Mouse (Mus musculus): ENCODE measurements at regions not wholly inside any gene's neighbourhood (a gene's known extent, or its start where the extent isn't known, plus 50 kb on each side); places are given as distances from the start of the nearest gene placed in this dataset.
"Not testable (repeated sequence)": the region's sequence is repeated elsewhere in the genome, so short reads cannot be mapped to it uniquely, and the experiment has no call there.

DNA sequence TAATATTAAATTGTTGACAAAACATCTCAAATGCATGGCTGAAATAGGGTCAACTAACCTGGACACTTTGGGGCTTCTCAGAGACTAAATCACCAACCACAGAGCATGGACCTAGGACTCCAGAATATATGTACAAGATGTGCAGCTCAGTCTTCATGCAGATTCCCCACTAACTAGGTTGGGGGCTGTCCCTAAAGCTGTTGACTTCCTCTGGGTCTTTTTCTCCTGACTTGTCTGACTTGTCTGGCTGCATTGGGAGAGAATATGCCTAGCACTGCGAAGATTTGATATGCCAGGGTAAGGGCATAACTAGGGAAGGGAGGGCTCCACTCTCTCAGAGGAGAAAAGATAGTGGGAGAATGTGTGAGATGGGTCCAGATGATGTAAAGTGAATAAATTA lies 681.9 kb upstream of the Zfp386 start:
- not testable (repeated sequence) for ATAC-seq (ENCODE audit: insufficient read depth); H3K9me3 ChIP-seq (ENCODE audit: control insufficient read depth, low read length); H3K4me3 ChIP-seq (ENCODE audit: insufficient read depth in 1 of 2, low read depth in 2 of 2, low read length in 2 of 2); DNase-seq (ENCODE audit: low read depth in 3 of 3, low spot score in 3 of 3); H3K27ac ChIP-seq; H3K9ac ChIP-seq (replicated peaks); H3K4me2 ChIP-seq (ENCODE audit: low read depth); H3K4me1 ChIP-seq (replicated peaks; ENCODE audit: control insufficient read depth in 2 of 2, insufficient read depth in 2 of 2, low read length in 1 of 2); H3K27me3 ChIP-seq (ENCODE audit: control insufficient read depth, insufficient read depth, low read length); H3K36me3 ChIP-seq (replicated peaks; ENCODE audit: control insufficient read depth, insufficient read depth, low read depth)
- 14% methylated on average over 1 of the region's 1 CpGs for WGBS (ENCODE audit: insufficient replicate concordance)

DNA sequence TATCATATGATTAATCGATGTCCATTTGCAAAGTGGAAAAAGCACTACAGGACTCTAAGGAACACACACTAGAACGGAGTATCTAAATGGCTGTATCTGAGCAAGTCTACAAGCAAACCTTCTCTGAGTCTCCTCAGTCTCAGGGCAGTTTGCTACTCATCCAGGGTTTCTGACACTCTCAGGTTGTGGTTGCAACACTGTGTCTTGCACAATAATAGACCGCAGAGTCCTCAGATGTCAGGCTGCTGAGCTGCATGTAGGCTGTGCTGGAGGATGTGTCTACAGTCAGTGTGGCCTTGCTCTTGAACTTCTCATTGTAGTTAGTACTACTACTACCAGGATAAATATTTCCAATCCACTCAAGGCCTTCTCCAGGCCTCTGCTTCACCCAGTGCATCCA lies 675.7 kb upstream of the Zfp386 start:
- not testable (repeated sequence) for H3K27me3 ChIP-seq (ENCODE audit: control insufficient read depth, insufficient read depth, low read length); H3K4me3 ChIP-seq (ENCODE audit: insufficient read depth in 1 of 2, low read depth in 2 of 2, low read length in 2 of 2); H3K9ac ChIP-seq (replicated peaks); H3K9me3 ChIP-seq (ENCODE audit: control insufficient read depth, low read length); H3K4me1 ChIP-seq (replicated peaks; ENCODE audit: control insufficient read depth in 2 of 2, insufficient read depth in 2 of 2, low read length in 1 of 2); H3K4me2 ChIP-seq (ENCODE audit: low read depth); ATAC-seq (ENCODE audit: insufficient read depth); H3K27ac ChIP-seq; DNase-seq (ENCODE audit: low read depth in 3 of 3, low spot score in 3 of 3); H3K36me3 ChIP-seq (replicated peaks; ENCODE audit: control insufficient read depth, insufficient read depth, low read depth)
- 63% methylated on average over 3 of the region's 3 CpGs for WGBS (ENCODE audit: insufficient replicate concordance)

- 40% methylated on average over 2 of the region's 3 CpGs for WGBS (ENCODE audit: insufficient replicate concordance)
- ATAC-seq (ENCODE audit: insufficient read depth); H3K27ac ChIP-seq: not testable (repeated sequence)
Measured at GRCm38 (mm10) chr12:115373056-115373455, 674.5 kb upstream of the Zfp386 start.

DNA sequence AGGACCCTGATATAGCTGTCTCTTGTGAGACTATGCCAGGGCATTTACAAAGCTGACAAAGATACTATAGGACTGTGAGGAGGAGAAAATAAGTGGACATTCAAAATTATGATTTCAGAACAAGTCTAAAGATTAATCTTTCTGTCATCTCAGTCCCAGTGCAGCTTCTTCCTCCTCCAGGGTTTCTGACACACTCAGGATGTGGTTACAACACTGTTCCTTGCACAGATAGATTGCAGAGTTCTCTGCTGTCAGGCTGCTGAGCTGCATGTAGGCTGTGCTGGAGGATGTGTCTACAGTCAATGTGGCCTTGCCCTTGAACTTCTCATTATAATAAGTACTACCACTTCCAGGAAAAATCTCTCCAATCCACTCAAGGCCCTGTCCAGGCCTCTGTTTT lies 661.0 kb upstream of the Zfp386 start:
- not testable (repeated sequence) for H3K27ac ChIP-seq; ATAC-seq (ENCODE audit: insufficient read depth); DNase-seq (ENCODE audit: low read depth in 3 of 3, low spot score in 3 of 3)

More at GRCm38 (mm10) chr12:115373056-115373455, 674.5 kb upstream of the Zfp386 start:
- not testable (repeated sequence) for H3K36me3 ChIP-seq (replicated peaks; ENCODE audit: control insufficient read depth, insufficient read depth, low read depth); H3K9me3 ChIP-seq (ENCODE audit: control insufficient read depth, low read length); DNase-seq (ENCODE audit: low read depth in 3 of 3, low spot score in 3 of 3); H3K4me1 ChIP-seq (replicated peaks; ENCODE audit: control insufficient read depth in 2 of 2, insufficient read depth in 2 of 2, low read length in 1 of 2); H3K9ac ChIP-seq (replicated peaks); H3K4me2 ChIP-seq (ENCODE audit: low read depth); H3K4me3 ChIP-seq (ENCODE audit: insufficient read depth in 1 of 2, low read depth in 2 of 2, low read length in 2 of 2); H3K27me3 ChIP-seq (ENCODE audit: control insufficient read depth, insufficient read depth, low read length)

GRCm38 (mm10) chr12:115404116-115404515 lies 643.4 kb upstream of the Zfp386 start:
- ATAC-seq (ENCODE audit: insufficient read depth) (no peak), DNase-seq (ENCODE audit: low read depth in 3 of 3, low spot score in 3 of 3) (no peak)
- TF ChIP-seq EP300 (IDR thresholded peaks at IDR 0.05; ENCODE audit: low read depth) (no peak), CTCF (IDR thresholded peaks at IDR 0.05; ENCODE audit: low read depth) (no peak)
- H3K4me2 ChIP-seq (ENCODE audit: low read depth): no peak overlapping the region
- H3K36me3 ChIP-seq (replicated peaks; ENCODE audit: control insufficient read depth, insufficient read depth, low read depth): no peaks in the 10 kb centered on the region
- H3K4me3 ChIP-seq (ENCODE audit: insufficient read depth in 1 of 2, low read depth in 2 of 2, low read length in 2 of 2): no peak overlapping the region
- H3K27ac ChIP-seq: no peak overlapping the region
- no peaks in the 10 kb centered on the region for H3K27me3 ChIP-seq (ENCODE audit: control insufficient read depth, insufficient read depth, low read length)
- H3K9me3 ChIP-seq (ENCODE audit: control insufficient read depth, low read length): no peaks in the 10 kb centered on the region; the same call in 1 of the 2 replicates
- H3K4me1 ChIP-seq (replicated peaks; ENCODE audit: control insufficient read depth in 2 of 2, insufficient read depth in 2 of 2, low read length in 1 of 2): no peaks in the 10 kb centered on the region
- H3K9ac ChIP-seq (replicated peaks): no peak overlapping the region
- WGBS (ENCODE audit: insufficient replicate concordance): 21% methylated on average over 1 of the region's 1 CpGs

More for the DNA sequence above, 661.0 kb upstream of the Zfp386 start:
- H3K27me3 ChIP-seq (ENCODE audit: control insufficient read depth, insufficient read depth, low read length); H3K4me2 ChIP-seq (ENCODE audit: low read depth); H3K9me3 ChIP-seq (ENCODE audit: control insufficient read depth, low read length); H3K4me3 ChIP-seq (ENCODE audit: insufficient read depth in 1 of 2, low read depth in 2 of 2, low read length in 2 of 2); H3K36me3 ChIP-seq (replicated peaks; ENCODE audit: control insufficient read depth, insufficient read depth, low read depth); H3K4me1 ChIP-seq (replicated peaks; ENCODE audit: control insufficient read depth in 2 of 2, insufficient read depth in 2 of 2, low read length in 1 of 2); H3K9ac ChIP-seq (replicated peaks): not testable (repeated sequence)

GRCm38 (mm10) chr12:115404657-115405056 lies 642.9 kb upstream of the Zfp386 start:
- 59% methylated on average over 1 of the region's 1 CpGs for WGBS (ENCODE audit: insufficient replicate concordance)
- Histone ChIP-seq H3K9ac (replicated peaks) (no peak overlapping the region), H3K4me1 (replicated peaks; ENCODE audit: control insufficient read depth in 2 of 2, insufficient read depth in 2 of 2, low read length in 1 of 2) (no peaks in the 10 kb centered on the region), H3K4me2 (ENCODE audit: low read depth) (no peak overlapping the region), H3K9me3 (ENCODE audit: control insufficient read depth, low read length) (no peaks in the 10 kb centered on the region; the same call in 1 of the 2 replicates), H3K27me3 (ENCODE audit: control insufficient read depth, insufficient read depth, low read length) (no peaks in the 10 kb centered on the region), H3K4me3 (ENCODE audit: insufficient read depth in 1 of 2, low read depth in 2 of 2, low read length in 2 of 2) (no peak overlapping the region), H3K36me3 (replicated peaks; ENCODE audit: control insufficient read depth, insufficient read depth, low read depth) (no peaks in the 10 kb centered on the region), H3K27ac (no peak overlapping the region)
- no peak for ATAC-seq (ENCODE audit: insufficient read depth)
- no peak for TF ChIP-seq EP300 (IDR thresholded peaks at IDR 0.05; ENCODE audit: low read depth)
- TF ChIP-seq CTCF (IDR thresholded peaks at IDR 0.05; ENCODE audit: low read depth): no peak
- no peak for DNase-seq (ENCODE audit: low read depth in 3 of 3, low spot score in 3 of 3)

- not testable (repeated sequence) for H3K27ac ChIP-seq; H3K4me1 ChIP-seq (replicated peaks; ENCODE audit: control insufficient read depth in 2 of 2, insufficient read depth in 2 of 2, low read length in 1 of 2); ATAC-seq (ENCODE audit: insufficient read depth); H3K9me3 ChIP-seq (ENCODE audit: control insufficient read depth, low read length); H3K36me3 ChIP-seq (replicated peaks; ENCODE audit: control insufficient read depth, insufficient read depth, low read depth); DNase-seq (ENCODE audit: low read depth in 3 of 3, low spot score in 3 of 3); H3K27me3 ChIP-seq (ENCODE audit: control insufficient read depth, insufficient read depth, low read length); H3K4me3 ChIP-seq (ENCODE audit: insufficient read depth in 1 of 2, low read depth in 2 of 2, low read length in 2 of 2); H3K9ac ChIP-seq (replicated peaks); H3K4me2 ChIP-seq (ENCODE audit: low read depth)
- 38% methylated on average over 2 of the region's 5 CpGs for WGBS (ENCODE audit: insufficient replicate concordance)
Measured at GRCm38 (mm10) chr12:115446247-115446646, 601.3 kb upstream of the Zfp386 start.

- H3K4me1 ChIP-seq (replicated peaks; ENCODE audit: control insufficient read depth in 2 of 2, insufficient read depth in 2 of 2, low read length in 1 of 2); H3K9ac ChIP-seq (replicated peaks); H3K4me3 ChIP-seq (ENCODE audit: insufficient read depth in 1 of 2, low read depth in 2 of 2, low read length in 2 of 2); H3K27ac ChIP-seq; H3K36me3 ChIP-seq (replicated peaks; ENCODE audit: control insufficient read depth, insufficient read depth, low read depth); H3K27me3 ChIP-seq (ENCODE audit: control insufficient read depth, insufficient read depth, low read length); H3K9me3 ChIP-seq (ENCODE audit: control insufficient read depth, low read length); ATAC-seq (ENCODE audit: insufficient read depth); H3K4me2 ChIP-seq (ENCODE audit: low read depth); DNase-seq (ENCODE audit: low read depth in 3 of 3, low spot score in 3 of 3): not testable (repeated sequence)
- WGBS (ENCODE audit: insufficient replicate concordance): 44% methylated on average over 3 of the region's 3 CpGs
Measured at GRCm38 (mm10) chr12:115452626-115453025, 594.9 kb upstream of the Zfp386 start.
